ENCODE assay signal across 22 mouse cellular contexts in genomic region chr15:88579461-88579860, GRCm38 (mm10). TPM values are rescaled to one million over a fixed set of nuclear protein-coding genes. Genes with fewer than 3 reads are reported as not detected.
"Had no signal": no experiment of that assay in that cellular context is flagged by ENCODE, and none has a peak within 500 bp of the region (broad histone marks: within the 10 kb centered on the region; RNA-seq: fewer than 3 reads in every experiment).

No protein-coding gene starts in this region.

- H3K36me3 ChIP-seq: limb, embryonic 10.5 days; liver, embryonic 12.5 days; midbrain, embryonic 12.5 days; neural tube, embryonic 13.5 days had no signal

- H3K27ac ChIP-seq: layer of hippocampus, adult 2 months; limb, embryonic 10.5 days; liver, embryonic 12.5 days; midbrain, embryonic 12.5 days; neural tube, embryonic 13.5 days had no signal

- H3K27me3 ChIP-seq: liver, embryonic 12.5 days; midbrain, embryonic 12.5 days; neural tube, embryonic 13.5 days had no signal

- H3K9me3 ChIP-seq: limb, embryonic 10.5 days; liver, embryonic 12.5 days; midbrain, embryonic 12.5 days; neural tube, embryonic 13.5 days had no signal

- H3K4me2 ChIP-seq: liver, embryonic 12.5 days; lung, embryonic 14.5 days; midbrain, embryonic 12.5 days; neural tube, embryonic 13.5 days had no signal

- H3K4me3 ChIP-seq: layer of hippocampus, adult 2 months; limb, embryonic 10.5 days; liver, embryonic 12.5 days; midbrain, embryonic 12.5 days; neural tube, embryonic 13.5 days had no signal

- DNase-seq: kidney, postnatal 10 days; kidney, postnatal 4 days; lung, embryonic 14.5 days; lung, postnatal 10 days; lung, postnatal 4 days; retina, postnatal 1 day; right cerebral cortex, postnatal 4 days; spleen, adult 18-20 months; thymus, adult 2 months; thymus, postnatal 25 days had no signal

- H3K4me1 ChIP-seq: limb, embryonic 10.5 days; liver, embryonic 12.5 days; midbrain, embryonic 12.5 days; neural tube, embryonic 13.5 days had no signal

- H3K9ac ChIP-seq: liver, embryonic 12.5 days; lung, embryonic 14.5 days; midbrain, embryonic 12.5 days; neural tube, embryonic 13.5 days had no signal

- ATAC-seq: liver, embryonic 12.5 days; midbrain, embryonic 16.5 days had no signal

RNA-seq across cellular contexts. Expression of gene Zdhhc25, which starts 20.6 kb away (rescaled TPM):
- total RNA-seq: layer of hippocampus, adult 2 months; layer of hippocampus, postnatal 10 days; megakaryocyte-erythroid progenitor cell, adult 5-6 weeks had no signal
- polyA plus RNA-seq: limb, embryonic 10.5 days; limb, embryonic 14.5 days; liver, embryonic 12.5 days; liver, embryonic 16.5 days; lung, embryonic 14.5 days; midbrain, embryonic 12.5 days; midbrain, embryonic 16.5 days; neural tube, embryonic 13.5 days; stomach, embryonic 14.5 days; thymus, adult 2 months; urinary bladder, adult 2 months had no signal
